Mouse (Mus musculus) neural tube, embryonic 15.5 days (tissue): ENCODE data around the gene Sirt7. TPM values are rescaled to one million over a fixed set of nuclear protein-coding genes. Genes with fewer than 3 reads are reported as not detected.

Experiments used
- ATAC-seq: fragments of 200-750 bp; cut with Nextera tagmentation; 2 replicates; pipeline ENCODE4 v1.8.0; 2017; ENCODE audit warnings: mild to moderate bottlenecking, moderate TSS enrichment, moderate library complexity; ENCODE audit not compliant: low FRiP score
- H3K27ac ChIP-seq: fragments of 300-500 bp; sonication (generic); replicated peaks from 2 replicates; pipeline ENCODE4 v1.5.1; 2015; ENCODE audit warnings: mild to moderate bottlenecking, inconsistent platforms
- H3K27me3 ChIP-seq: fragments of 300-500 bp; sonication (generic); replicated peaks from 2 replicates; pipeline ENCODE4 v1.6.1; 2015; ENCODE audit warnings: inconsistent platforms
- H3K36me3 ChIP-seq: fragments of 300-500 bp; sonication (generic); 2 replicates; pipeline ENCODE4 v1.6.1; 2015; ENCODE audit warnings: inconsistent platforms
- H3K4me1 ChIP-seq: fragments of 300-500 bp; sonication (generic); 2 replicates; pipeline ENCODE4 v1.6.1; 2015; ENCODE audit warnings: inconsistent platforms
- H3K4me2 ChIP-seq: fragments of 300-500 bp; sonication (generic); 2 replicates; pipeline ENCODE4 v1.6.1; 2015; ENCODE audit warnings: inconsistent platforms, mild to moderate bottlenecking, moderate library complexity
- H3K4me3 ChIP-seq: fragments of 300-500 bp; sonication (generic); replicated peaks from 2 replicates; pipeline ENCODE4 v1.5.1; 2015; ENCODE audit warnings: mild to moderate bottlenecking, inconsistent platforms
- H3K9ac ChIP-seq: fragments of 300-500 bp; sonication (generic); replicated peaks from 2 replicates; pipeline ENCODE4 v1.6.1; 2015; ENCODE audit warnings: mild to moderate bottlenecking, inconsistent platforms
- H3K9me3 ChIP-seq: fragments of 300-500 bp; sonication (generic); replicated peaks from 2 replicates; pipeline ENCODE4 v1.6.1; 2016; ENCODE audit warnings: inconsistent platforms
- WGBS: fragments of 180-500 bp; shearing (Covaris S2); methylation state at CpG from one replicate; pipeline ENCODE4 v1.1.7; 2015; ENCODE audit warnings: mixed read lengths; 5-methylcytosine and 5-hydroxymethylcytosine counted together
- polyA plus RNA-seq: library from polyadenylated mRNA; unstranded; fragments of >200 nt; fragmentation: Nextera tagmentation; extraction: Ambion mirVana; gene quantifications from 2 replicates; pipeline ENCODE4 v1.2.1, GENCODE M21; 2015

The Sirt7 gene
- polyA plus RNA-seq, 1 experiment from 2014 or later, result 43.2 TPM

DNA sequence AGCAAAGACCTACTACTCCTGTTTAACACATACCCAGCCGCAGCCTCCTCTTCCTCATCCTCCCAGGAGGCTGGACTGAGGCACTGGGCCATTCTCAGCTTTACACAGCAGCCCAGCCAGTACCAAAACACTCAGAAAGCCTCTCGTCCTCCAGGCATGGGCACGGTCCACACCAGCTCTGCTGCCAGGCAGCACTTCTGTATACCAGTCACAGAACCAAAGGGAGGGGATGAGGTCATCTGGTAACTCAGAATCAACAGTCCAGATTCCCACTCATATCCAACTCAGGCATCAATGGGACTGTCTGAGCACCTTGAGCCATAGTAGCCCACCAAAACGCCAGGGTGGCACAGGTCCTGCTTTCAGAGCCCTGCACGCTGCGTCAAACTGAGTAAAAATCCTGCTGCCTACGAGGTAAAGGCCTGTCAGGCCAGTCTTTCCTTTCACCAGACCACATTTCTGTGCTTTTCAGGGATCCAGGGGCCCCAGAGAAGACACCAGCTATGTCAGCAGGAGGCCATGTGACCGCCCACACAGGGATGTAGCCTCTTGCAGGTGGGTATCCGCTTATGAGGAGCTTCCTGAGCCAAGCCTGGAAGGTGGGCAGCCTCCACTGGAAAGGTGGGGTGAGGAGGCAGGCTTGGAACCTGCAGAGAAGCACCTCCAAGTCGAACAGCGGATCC, 1.9 kb upstream of the Sirt7 start:
- Histone ChIP-seq H3K9me3 (no peaks in the 10 kb centered on the region), H3K27ac (no peak overlapping the region), H3K4me3 (no peak overlapping the region), H3K4me2 (no peak overlapping the region), H3K36me3 (peaks cover 30% of the 10 kb centered on the region), H3K27me3 (no peaks in the 10 kb centered on the region), H3K4me1 (peaks cover 57% of the 10 kb centered on the region), H3K9ac (no peak overlapping the region)
- WGBS, result 93% methylated on average over 11 of the region's 11 CpGs
- ATAC-seq, result no peak

DNA sequence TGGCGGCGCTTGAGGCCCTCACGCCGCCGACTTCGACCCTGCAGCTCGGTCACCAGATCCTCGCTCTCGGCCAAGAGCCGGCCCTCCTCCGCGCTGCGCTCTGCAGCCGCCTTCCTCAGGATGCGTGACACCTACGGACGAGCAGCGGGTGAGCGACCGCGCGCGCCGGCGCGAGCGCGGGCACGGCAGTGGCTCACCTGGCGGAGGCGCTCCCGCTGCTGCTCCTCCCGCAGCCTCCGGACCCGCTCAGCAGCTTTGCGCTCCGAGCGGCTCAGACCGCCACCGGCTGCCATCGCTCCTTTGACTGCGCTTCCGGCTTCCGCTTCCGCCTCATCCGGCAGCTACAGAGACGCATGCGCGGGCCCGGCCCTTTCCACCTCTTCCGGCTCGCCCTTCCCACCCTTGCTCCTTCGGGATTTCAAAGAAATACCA, 344 bp downstream of the Sirt7 start:
- WGBS, result under 1% methylated on average over 53 of the region's 53 CpGs
- H3K36me3 ChIP-seq, result peaks cover 52% of the 10 kb centered on the region

GRCm38 (mm10) chr11:120623961-120624679, 920 bp downstream of the Sirt7 start:
- Histone ChIP-seq H3K36me3 (peaks cover 50% of the 10 kb centered on the region), H3K4me2 (peak overlapping the region; percentile 94), H3K27ac (peak overlapping the region; percentile 84), H3K9me3 (no peaks in the 10 kb centered on the region), H3K9ac (peak overlapping the region; percentile 65), H3K4me3 (peak overlapping the region; percentile 72), H3K27me3 (no peaks in the 10 kb centered on the region), H3K4me1 (peaks cover 29% of the 10 kb centered on the region)
- ATAC-seq, result peak; percentile 60; the same call in 1 of the 2 replicates
- 12% methylated on average over 30 of the region's 30 CpGs for WGBS

More for the DNA sequence above, 344 bp downstream of the Sirt7 start:
- Histone ChIP-seq H3K9me3 (no peaks in the 10 kb centered on the region), H3K27ac (peak overlapping the region; percentile 84), H3K9ac (peak overlapping the region; percentile 65), H3K27me3 (no peaks in the 10 kb centered on the region), H3K4me3 (peak overlapping the region; percentile 72), H3K4me1 (peaks cover 34% of the 10 kb centered on the region), H3K4me2 (peak overlapping the region; percentile 94)
- ATAC-seq, result peak; percentile 87

DNA sequence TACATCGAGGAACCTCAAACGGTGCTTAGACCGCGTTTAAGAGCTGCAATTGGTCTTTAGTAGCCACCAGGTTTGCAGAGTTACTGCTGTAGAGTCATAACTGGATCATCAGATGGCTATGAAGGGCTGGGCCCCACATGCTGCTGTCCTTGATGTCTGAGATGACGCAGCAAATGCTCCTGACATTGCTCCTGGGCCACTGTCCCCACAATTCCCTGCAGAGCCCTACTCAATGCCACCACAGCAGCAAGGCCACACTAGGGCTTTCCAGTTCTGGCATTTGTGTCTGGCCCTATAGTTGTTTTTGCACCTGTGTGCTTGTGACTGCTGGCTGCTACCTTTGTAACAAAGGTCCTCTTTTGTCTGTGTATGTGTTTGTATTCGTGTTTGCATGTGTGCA, 2.2 kb downstream of the Sirt7 start:
- H3K4me3 ChIP-seq, result no peak overlapping the region
- H3K36me3 ChIP-seq, result peaks cover 54% of the 10 kb centered on the region
- ATAC-seq, result no peak
- no peak overlapping the region for H3K9ac ChIP-seq
- WGBS, result 91% methylated on average over 6 of the region's 6 CpGs
- H3K4me1 ChIP-seq, result peaks cover 31% of the 10 kb centered on the region
- no peak overlapping the region for H3K27ac ChIP-seq
- H3K9me3 ChIP-seq, result no peaks in the 10 kb centered on the region
- no peaks in the 10 kb centered on the region for H3K27me3 ChIP-seq
- no peak overlapping the region for H3K4me2 ChIP-seq

DNA sequence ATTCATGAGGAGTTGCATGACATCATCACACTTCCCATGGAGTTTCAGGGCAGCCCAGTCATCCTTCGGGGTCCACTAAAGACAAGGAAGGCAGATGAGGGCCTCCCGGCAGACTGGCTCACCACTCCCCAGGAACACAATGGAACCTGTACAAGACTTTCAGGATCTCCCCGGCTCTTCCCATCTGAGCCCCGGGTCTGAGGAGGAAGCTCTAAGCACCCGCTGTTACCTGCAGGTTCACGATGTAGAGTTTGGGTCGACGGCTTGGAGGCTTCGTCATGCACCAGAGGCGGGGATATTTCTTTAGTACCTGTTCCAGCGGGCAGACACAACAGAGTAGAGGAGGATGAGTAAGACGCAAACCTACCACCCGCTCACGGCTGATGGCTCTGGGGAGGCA, 4.8 kb downstream of the Sirt7 start:
- H3K27me3 ChIP-seq, result no peaks in the 10 kb centered on the region
- 94% methylated on average over 14 of the region's 14 CpGs for WGBS
- no peak overlapping the region for H3K4me3 ChIP-seq
- ATAC-seq, result no peak
- no peaks in the 10 kb centered on the region for H3K9me3 ChIP-seq
- H3K4me2 ChIP-seq, result no peak overlapping the region
- H3K27ac ChIP-seq, result no peak overlapping the region
- H3K9ac ChIP-seq, result no peak overlapping the region
- H3K36me3 ChIP-seq, result peaks cover 47% of the 10 kb centered on the region
- peaks cover 37% of the 10 kb centered on the region for H3K4me1 ChIP-seq

DNA sequence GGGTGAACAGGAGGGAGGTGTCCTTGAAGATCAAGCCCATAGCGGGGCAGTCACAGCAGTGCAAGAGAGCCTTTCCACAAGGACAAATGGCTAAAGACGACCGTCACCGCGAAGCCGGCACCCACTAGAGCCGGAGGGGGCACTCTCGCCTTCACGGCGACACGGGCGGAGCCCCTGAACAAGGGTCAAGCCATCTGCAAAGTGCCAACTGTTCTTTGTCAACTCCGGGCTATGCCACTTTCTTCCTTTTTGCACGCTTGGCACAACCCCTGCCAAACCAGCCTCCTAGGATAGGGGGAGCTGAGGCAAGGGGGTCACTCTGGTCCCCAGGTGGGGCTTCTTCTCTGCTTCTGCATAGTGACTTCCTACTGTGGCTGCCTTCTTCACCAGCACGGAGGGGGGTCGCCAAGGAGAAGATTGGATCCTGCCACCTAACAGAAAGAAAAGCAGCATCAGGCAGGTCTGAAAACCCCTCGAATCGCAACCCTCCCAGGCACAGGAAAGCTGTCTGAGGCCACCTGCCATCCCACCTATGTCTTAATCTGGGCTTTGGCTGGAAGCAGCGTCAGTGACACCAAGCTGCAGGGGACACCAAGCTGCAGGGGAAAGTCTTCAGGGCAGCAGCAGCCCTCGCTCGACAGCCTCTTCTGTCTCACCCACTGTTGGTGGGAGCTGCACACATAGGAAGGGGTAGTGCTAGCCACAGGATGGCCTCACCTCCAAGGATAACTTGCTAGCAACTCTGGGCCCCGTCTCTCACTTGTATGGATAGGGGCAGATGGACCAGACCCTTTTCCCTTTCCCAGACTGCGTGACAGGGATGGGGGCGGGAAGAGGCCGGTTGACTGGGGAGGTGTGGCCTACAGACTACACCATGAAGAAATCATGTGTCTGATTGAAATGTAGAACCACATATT, 6.2 kb downstream of the Sirt7 start:
- H3K27ac ChIP-seq, result peak overlapping the region; percentile 93; the same call in 1 of the 2 replicates
- no peaks in the 10 kb centered on the region for H3K27me3 ChIP-seq
- peaks cover 54% of the 10 kb centered on the region for H3K36me3 ChIP-seq
- 96% methylated on average over 25 of the region's 25 CpGs for WGBS
- peaks cover 34% of the 10 kb centered on the region for H3K4me1 ChIP-seq
- ATAC-seq, result no peak
- H3K9ac ChIP-seq, result no peak overlapping the region
- H3K4me2 ChIP-seq, result no peak overlapping the region
- H3K9me3 ChIP-seq, result no peaks in the 10 kb centered on the region
- 0 out of 2 replicates have a peak overlapping the region, but pooled peaks have one; percentile 5 for H3K4me3 ChIP-seq

DNA sequence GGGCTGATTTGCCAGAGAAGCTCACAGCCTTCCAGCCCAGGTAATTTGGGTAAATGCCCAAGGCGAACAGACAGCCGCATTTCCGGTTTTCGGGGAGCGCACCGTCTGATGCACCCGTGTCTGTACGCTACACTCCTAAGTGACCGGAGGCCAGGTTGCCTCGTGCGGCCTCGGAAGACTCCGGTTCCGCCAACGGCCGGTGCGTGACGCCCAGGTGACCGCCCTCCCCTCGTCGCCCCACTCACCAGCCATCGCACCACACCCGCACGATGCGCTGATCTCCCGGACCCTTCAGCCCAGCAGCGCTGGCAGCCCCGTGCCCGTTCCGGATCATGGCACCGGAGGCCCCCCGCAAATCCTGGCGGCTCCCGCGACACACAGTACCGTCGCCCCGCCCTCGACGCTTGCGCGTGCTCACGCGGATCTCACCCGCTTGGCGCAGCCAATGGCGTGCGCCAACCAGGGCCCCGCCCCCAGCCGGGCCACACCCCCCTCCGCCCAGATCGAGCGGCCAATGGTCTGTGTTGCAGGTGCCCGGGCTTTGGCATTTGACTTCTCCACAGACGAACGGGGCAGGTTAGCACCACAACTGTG, 7.4 kb downstream of the Sirt7 start, which contains the start of gene Pcyt2:
Gene Pcyt2 (minus strand): TSS at position 418 of the 594 bp plus-strand sequence.
- Histone ChIP-seq H3K4me1 (peaks cover 27% of the 10 kb centered on the region), H3K4me3 (peak within 1 kb of the TSS; percentile 92), H3K36me3 (peaks cover 59% of the 10 kb centered on the region), H3K4me2 (peak within 1 kb of the TSS; percentile 82), H3K9ac (peak within 1 kb of the TSS; percentile 85), H3K27me3 (no peaks in the 10 kb centered on the region), H3K27ac (peak within 1 kb of the TSS; percentile 93), H3K9me3 (no peaks in the 10 kb centered on the region)
- ATAC-seq, result peak; percentile 97
- WGBS, result under 1% methylated on average over 56 of the region's 56 CpGs

- no peak for ATAC-seq
- Histone ChIP-seq H3K9ac (peak overlapping the region; percentile 85), H3K36me3 (peaks cover 60% of the 10 kb centered on the region), H3K27ac (peak overlapping the region; percentile 93), H3K27me3 (no peaks in the 10 kb centered on the region), H3K4me2 (peak overlapping the region; percentile 82), H3K9me3 (no peaks in the 10 kb centered on the region), H3K4me3 (peak overlapping the region; percentile 92), H3K4me1 (peaks cover 27% of the 10 kb centered on the region)
- WGBS, result 48% methylated on average over 4 of the region's 4 CpGs
Observed at GRCm38 (mm10) chr11:120616617-120617294, 8.3 kb downstream of the Sirt7 start.

GRCm38 (mm10) chr11:120615606-120616203, 9.3 kb downstream of the Sirt7 start:
- Histone ChIP-seq H3K27me3 (no peaks in the 10 kb centered on the region), H3K4me2 (peak overlapping the region; percentile 82), H3K27ac (no peak overlapping the region), H3K4me3 (no peak overlapping the region), H3K9ac (no peak overlapping the region), H3K4me1 (peaks cover 27% of the 10 kb centered on the region), H3K9me3 (no peaks in the 10 kb centered on the region), H3K36me3 (peaks cover 61% of the 10 kb centered on the region)
- no peak for ATAC-seq
- WGBS, result 92% methylated on average over 11 of the region's 11 CpGs

GRCm38 (mm10) chr11:120615167-120615566, 9.9 kb downstream of the Sirt7 start:
- no peak overlapping the region for H3K4me2 ChIP-seq
- no peak overlapping the region for H3K27ac ChIP-seq
- no peak for ATAC-seq
- H3K27me3 ChIP-seq, result no peaks in the 10 kb centered on the region
- no peak overlapping the region for H3K4me3 ChIP-seq
- no peak overlapping the region for H3K9ac ChIP-seq
- WGBS, result 98% methylated on average over 6 of the region's 6 CpGs
- no peaks in the 10 kb centered on the region for H3K9me3 ChIP-seq
- peaks cover 61% of the 10 kb centered on the region for H3K36me3 ChIP-seq
- H3K4me1 ChIP-seq, result peaks cover 27% of the 10 kb centered on the region
